Mouse (Mus musculus) cerebellum, adult 9-10 months (tissue): Measurements from ENCODE around the gene Hspa1l.

ENCODE experiments used
- DNase-seq: peaks from one replicate; pipeline ENCODE4 v3.0.0; 2022

Hspa1l gene

DNA sequence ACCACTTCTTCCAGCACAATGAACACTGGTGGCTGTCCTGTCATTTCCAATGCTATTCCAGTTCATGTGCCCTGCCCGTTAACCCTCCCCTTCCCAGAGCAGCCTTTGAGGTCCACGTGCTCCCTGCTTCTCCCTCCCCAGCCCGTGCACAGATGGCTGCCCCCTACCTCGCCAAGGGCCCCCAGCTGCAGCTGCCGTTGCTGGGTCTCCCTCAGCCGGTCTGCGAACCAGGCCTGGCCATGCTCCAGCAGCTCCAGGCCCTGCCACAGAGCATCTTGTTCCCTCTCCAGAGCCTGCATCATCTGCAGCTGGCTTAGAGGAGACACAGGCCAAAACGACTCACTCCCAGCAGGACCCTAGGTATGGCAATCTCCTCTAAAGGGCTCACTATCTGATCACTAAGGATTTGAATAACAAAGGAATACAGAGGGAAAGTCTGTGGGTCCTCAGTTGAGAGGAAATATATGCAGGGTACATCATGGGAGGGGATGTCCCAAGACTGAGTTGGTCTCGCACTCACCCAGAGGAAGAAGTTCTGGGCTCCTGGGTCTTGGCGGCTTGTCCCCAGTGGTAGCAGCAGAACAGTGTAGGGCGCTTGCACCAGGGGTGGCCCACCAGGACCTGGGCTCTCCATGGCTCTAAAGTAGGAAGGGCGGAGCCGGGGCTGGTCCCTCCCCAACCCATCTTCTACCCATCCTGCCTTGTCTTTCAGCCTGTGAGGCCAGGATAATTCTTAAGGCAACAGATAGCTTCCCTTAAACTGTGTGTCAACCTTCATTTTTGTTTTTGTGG, 55.0 kb downstream of the Hspa1l start, which contains the start of gene Sapcd1:
Gene Sapcd1 (minus strand): TSS at position 740 of the 792 bp plus-strand sequence.
- no peak for DNase-seq

- no peak for DNase-seq
Observed at GRCm38 (mm10) chr17:35028315-35028714, 55.8 kb downstream of the Hspa1l start.
